Mouse (Mus musculus) frontal cortex, adult 2 months (tissue): Measurements from ENCODE around the gene Cfap99. TPM values are rescaled to one million over a fixed set of nuclear protein-coding genes. Genes with fewer than 3 reads are reported as not detected.

Source experiments
- polyA plus RNA-seq: library from polyadenylated mRNA; depleted of rRNA; stranded (reverse); fragments of >200 nt; gene quantifications from 2 replicates; pipeline ENCODE4 v1.2.3, GENCODE M21; 2012; rRNA removed

Cfap99 gene
- polyA plus RNA-seq, 1 experiment = 0.30 TPM

Other genes starting within 250 kb of the Cfap99 start
- 1.2 TPM in 2 replicates for gene Poln, start 119.2 kb upstream of the Cfap99 start, polyA plus RNA-seq
- 6.5 and 6.7 TPM in 2 replicates for gene Haus3, start 119.1 kb upstream of the Cfap99 start, polyA plus RNA-seq
- 101 and 105 TPM in 2 replicates for gene Mxd4, start 100.9 kb upstream of the Cfap99 start, polyA plus RNA-seq
- gene Zfyve28, start 151 bp upstream of the Cfap99 start, polyA plus RNA-seq = 37.6 and 37.8 TPM in 2 replicates
- gene Rnf4, start 47.7 kb downstream of the Cfap99 start, polyA plus RNA-seq = 84.9 TPM in 2 replicates
- 37.0 and 39.7 TPM in 2 replicates for gene Fam193a, start 81.3 kb downstream of the Cfap99 start, polyA plus RNA-seq
- gene Tnip2, start 225.4 kb downstream of the Cfap99 start, polyA plus RNA-seq = 28.9 and 38.8 TPM in 2 replicates
- 3.5 and 4.8 TPM in 2 replicates for gene Sh3bp2, start 237.2 kb downstream of the Cfap99 start, polyA plus RNA-seq